Mouse (Mus musculus): Measurements from ENCODE around the gene Glo1. TPM values are rescaled to one million over a fixed set of nuclear protein-coding genes. Genes with fewer than 3 reads are reported as not detected.

Glo1 gene
- polyA plus RNA-seq, 1 experiment = 181 TPM

DNA sequence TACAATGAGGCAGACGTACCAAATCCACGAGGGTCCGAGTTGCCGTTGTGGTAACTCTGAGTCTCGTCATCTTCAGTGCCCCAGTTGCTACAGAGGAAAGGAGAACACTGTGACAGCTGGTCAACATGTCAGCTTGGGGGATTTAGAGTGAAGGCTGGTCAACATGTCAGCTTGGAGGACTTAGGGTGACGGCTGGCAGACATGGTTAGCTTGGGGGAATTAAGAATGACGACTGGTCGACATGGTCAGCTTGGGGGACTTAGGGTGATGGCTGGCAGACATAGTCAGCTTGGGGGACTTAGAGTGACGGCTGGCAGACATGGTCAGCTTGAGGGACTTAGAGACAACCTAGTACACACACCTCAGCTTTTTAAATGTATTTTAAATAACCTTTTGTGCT, 28.9 kb downstream of the Glo1 start:
- no peak overlapping the region for H3K4me3 ChIP-seq
- TF ChIP-seq TCF12 (IDR thresholded peaks at IDR 0.05; ENCODE audit: insufficient read depth, poor library complexity, severe bottlenecking) = no peak
- TF ChIP-seq CEBPB (IDR thresholded peaks at IDR 0.05; ENCODE audit: insufficient read depth, poor library complexity, severe bottlenecking) = no peak
- TF ChIP-seq REST (IDR thresholded peaks at IDR 0.05; ENCODE audit: insufficient read depth, insufficient read length) = no peak
- no peak for TF ChIP-seq POLR2AphosphoS2 (IDR thresholded peaks at IDR 0.05; ENCODE audit: insufficient read length, low read depth)
- TF ChIP-seq USF1 (IDR thresholded peaks at IDR 0.05; ENCODE audit: low read depth) = no peak
- TF ChIP-seq MAX (IDR thresholded peaks at IDR 0.05; ENCODE audit: low read depth) = no peak
- no peak for TF ChIP-seq TCF3 (IDR thresholded peaks at IDR 0.05; ENCODE audit: insufficient read length, low read depth)
- no peak for TF ChIP-seq MYOD1 (IDR thresholded peaks at IDR 0.05; ENCODE audit: control insufficient read depth in 1 of 3, insufficient read length in 2 of 3, low read depth in 2 of 3)
- TF ChIP-seq MYOG (IDR thresholded peaks at IDR 0.05; ENCODE audit: control insufficient read depth in 1 of 3, insufficient read depth in 1 of 3, insufficient read length in 2 of 3, low read depth in 2 of 3) = no peak
- TF ChIP-seq E2F4 (IDR thresholded peaks at IDR 0.05; ENCODE audit: insufficient read depth) = no peak
- TF ChIP-seq SRF (IDR thresholded peaks at IDR 0.05; ENCODE audit: control insufficient read depth, insufficient read length, low read depth) = no peak
- TF ChIP-seq POLR2A (IDR thresholded peaks at IDR 0.05; ENCODE audit: insufficient read length, low read depth) = no peak

DNA sequence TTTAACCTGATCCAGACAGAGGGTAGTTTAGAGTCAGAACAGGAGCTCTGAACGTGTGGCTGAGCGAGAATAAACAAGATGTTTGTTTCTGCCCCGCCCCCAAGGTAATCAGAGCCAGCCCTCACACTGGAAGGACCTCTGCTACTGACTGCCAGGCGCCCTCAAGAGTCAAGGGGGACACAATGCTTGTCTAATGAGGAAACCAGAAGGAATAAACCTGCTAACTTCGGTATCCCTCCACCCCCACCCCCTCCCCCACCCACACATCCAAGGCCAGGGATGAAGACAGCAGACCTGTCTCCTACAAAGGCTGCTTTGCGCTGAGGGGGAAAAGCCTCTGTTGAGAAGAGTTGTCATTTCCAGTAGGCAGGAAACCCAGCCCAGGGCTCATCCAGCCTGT, 31.8 kb downstream of the Glo1 start:
- H3K27me3 ChIP-seq (ENCODE audit: control insufficient read depth, insufficient read depth, insufficient read length) = no peaks in the 10 kb centered on the region
- TF ChIP-seq E2F4 (IDR thresholded peaks at IDR 0.05; ENCODE audit: insufficient read depth) (no peak), CEBPB (IDR thresholded peaks at IDR 0.05; ENCODE audit: insufficient read depth, poor library complexity, severe bottlenecking) (no peak), POLR2AphosphoS2 (IDR thresholded peaks at IDR 0.05; ENCODE audit: insufficient read length, low read depth) (no peak), MAX (IDR thresholded peaks at IDR 0.05; ENCODE audit: low read depth) (no peak), USF1 (IDR thresholded peaks at IDR 0.05; ENCODE audit: low read depth) (no peak), MYOG (IDR thresholded peaks at IDR 0.05; ENCODE audit: control insufficient read depth in 1 of 3, insufficient read depth in 1 of 3, insufficient read length in 2 of 3, low read depth in 2 of 3) (no peak), TCF3 (IDR thresholded peaks at IDR 0.05; ENCODE audit: insufficient read length, low read depth) (no peak), POLR2A (IDR thresholded peaks at IDR 0.05; ENCODE audit: insufficient read length, low read depth) (no peak), SRF (IDR thresholded peaks at IDR 0.05; ENCODE audit: control insufficient read depth, insufficient read length, low read depth) (no peak), REST (IDR thresholded peaks at IDR 0.05; ENCODE audit: insufficient read depth, insufficient read length) (no peak), TCF12 (IDR thresholded peaks at IDR 0.05; ENCODE audit: insufficient read depth, poor library complexity, severe bottlenecking) (no peak), MYOD1 (IDR thresholded peaks at IDR 0.05; ENCODE audit: control insufficient read depth in 1 of 3, insufficient read length in 2 of 3, low read depth in 2 of 3) (no peak)
- no peaks in the 10 kb centered on the region for H3K79me2 ChIP-seq (ENCODE audit: control insufficient read depth, insufficient read depth)
- H3K36me3 ChIP-seq (ENCODE audit: control insufficient read depth, insufficient read depth) = peaks cover 67% of the 10 kb centered on the region
- H3K4me2 ChIP-seq (ENCODE audit: low read depth) = no peak overlapping the region
- H3ac ChIP-seq (ENCODE audit: control insufficient read depth, insufficient read length) = no peak overlapping the region
- H3K4me3 ChIP-seq = no peak overlapping the region

More for the DNA sequence above, 28.9 kb downstream of the Glo1 start:
- no peaks in the 10 kb centered on the region for H3K79me2 ChIP-seq (ENCODE audit: control insufficient read depth, insufficient read depth)
- H3K27me3 ChIP-seq (ENCODE audit: control insufficient read depth, insufficient read depth, insufficient read length) = no peaks in the 10 kb centered on the region
- H3K4me2 ChIP-seq (ENCODE audit: low read depth) = no peak overlapping the region
- no peak overlapping the region for H3ac ChIP-seq (ENCODE audit: control insufficient read depth, insufficient read length)
- H3K36me3 ChIP-seq (ENCODE audit: control insufficient read depth, insufficient read depth) = peaks cover 68% of the 10 kb centered on the region

DNA sequence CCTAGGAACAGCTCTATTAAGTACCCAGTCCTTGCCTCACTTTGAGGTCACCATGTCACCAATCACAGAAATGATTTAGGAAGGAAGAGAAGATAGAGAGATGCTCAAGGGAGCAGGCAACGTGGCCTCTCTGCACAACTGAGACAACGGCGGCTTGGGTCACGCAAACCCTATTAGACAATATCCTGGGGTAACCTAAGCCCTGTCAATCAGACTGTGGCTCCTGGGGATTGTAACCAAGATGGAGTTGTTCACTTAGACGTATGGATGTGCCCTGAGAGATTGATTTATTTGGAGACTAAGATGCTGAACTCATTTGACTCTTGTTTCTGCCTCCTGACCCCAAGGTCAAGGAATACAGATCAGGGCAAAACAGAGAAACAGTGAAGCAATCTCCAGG, 32.3 kb downstream of the Glo1 start:
- Histone ChIP-seq H3K79me2 (ENCODE audit: control insufficient read depth, insufficient read depth) (no peaks in the 10 kb centered on the region), H3K4me2 (ENCODE audit: low read depth) (no peak overlapping the region), H3K36me3 (ENCODE audit: control insufficient read depth, insufficient read depth) (peaks cover 64% of the 10 kb centered on the region), H3K4me3 (no peak overlapping the region), H3ac (ENCODE audit: control insufficient read depth, insufficient read length) (no peak overlapping the region), H3K27me3 (ENCODE audit: control insufficient read depth, insufficient read depth, insufficient read length) (no peaks in the 10 kb centered on the region)
- TF ChIP-seq TCF3 (IDR thresholded peaks at IDR 0.05; ENCODE audit: insufficient read length, low read depth) (no peak), MYOD1 (IDR thresholded peaks at IDR 0.05; ENCODE audit: control insufficient read depth in 1 of 3, insufficient read length in 2 of 3, low read depth in 2 of 3) (no peak), TCF12 (IDR thresholded peaks at IDR 0.05; ENCODE audit: insufficient read depth, poor library complexity, severe bottlenecking) (no peak), MAX (IDR thresholded peaks at IDR 0.05; ENCODE audit: low read depth) (no peak)

DNA sequence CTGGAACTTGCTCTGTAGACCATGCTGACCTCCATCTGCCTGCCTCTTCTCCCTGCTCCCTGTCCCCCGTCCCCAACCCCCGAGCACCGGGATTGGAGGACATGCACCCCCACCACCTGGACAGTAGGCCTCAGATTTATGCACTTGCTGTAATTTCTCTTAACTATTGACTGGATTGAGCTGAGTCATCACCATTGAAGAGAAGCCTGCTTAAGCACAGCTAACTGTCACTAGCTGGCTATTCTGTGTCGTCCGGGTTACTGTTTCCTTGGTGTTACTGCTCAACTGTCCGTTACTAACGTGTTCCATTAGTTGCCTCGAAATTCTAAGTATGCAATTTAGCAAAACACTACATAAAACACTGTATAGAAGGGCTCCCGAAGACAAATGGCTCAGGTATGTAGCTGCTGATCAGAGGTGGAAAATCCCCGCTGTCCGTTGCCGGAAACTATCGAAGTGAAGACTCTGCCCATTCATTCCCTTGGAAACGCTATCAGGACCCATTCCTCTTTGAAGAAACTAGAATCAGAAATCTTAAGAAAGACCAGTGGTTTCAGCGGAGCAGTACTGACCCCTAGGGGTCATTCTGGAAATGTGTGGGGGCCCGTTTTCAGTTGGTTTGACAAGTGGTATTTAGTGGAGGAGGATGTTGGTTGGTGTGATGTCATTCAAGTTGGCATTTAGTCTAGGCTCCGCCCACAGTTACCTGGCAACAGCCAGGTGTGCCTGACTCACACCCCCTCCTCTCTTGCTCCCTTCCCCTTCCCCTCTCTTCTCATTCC, 36.1 kb downstream of the Glo1 start:
- no peaks in the 10 kb centered on the region for H3K79me2 ChIP-seq (ENCODE audit: control insufficient read depth, insufficient read depth)
- H3ac ChIP-seq (ENCODE audit: control insufficient read depth, insufficient read length) = no peak overlapping the region
- no peak overlapping the region for H3K4me2 ChIP-seq (ENCODE audit: low read depth)
- no peaks in the 10 kb centered on the region for H3K27me3 ChIP-seq (ENCODE audit: control insufficient read depth, insufficient read depth, insufficient read length)
- peaks cover 35% of the 10 kb centered on the region for H3K36me3 ChIP-seq (ENCODE audit: control insufficient read depth, insufficient read depth)
- TF ChIP-seq POLR2AphosphoS2 (IDR thresholded peaks at IDR 0.05; ENCODE audit: insufficient read length, low read depth) = peak; percentile 41
- TF ChIP-seq USF1 (IDR thresholded peaks at IDR 0.05; ENCODE audit: low read depth) = no peak
- TF ChIP-seq MAX (IDR thresholded peaks at IDR 0.05; ENCODE audit: low read depth) = no peak
- H3K4me3 ChIP-seq = no peak overlapping the region

DNA sequence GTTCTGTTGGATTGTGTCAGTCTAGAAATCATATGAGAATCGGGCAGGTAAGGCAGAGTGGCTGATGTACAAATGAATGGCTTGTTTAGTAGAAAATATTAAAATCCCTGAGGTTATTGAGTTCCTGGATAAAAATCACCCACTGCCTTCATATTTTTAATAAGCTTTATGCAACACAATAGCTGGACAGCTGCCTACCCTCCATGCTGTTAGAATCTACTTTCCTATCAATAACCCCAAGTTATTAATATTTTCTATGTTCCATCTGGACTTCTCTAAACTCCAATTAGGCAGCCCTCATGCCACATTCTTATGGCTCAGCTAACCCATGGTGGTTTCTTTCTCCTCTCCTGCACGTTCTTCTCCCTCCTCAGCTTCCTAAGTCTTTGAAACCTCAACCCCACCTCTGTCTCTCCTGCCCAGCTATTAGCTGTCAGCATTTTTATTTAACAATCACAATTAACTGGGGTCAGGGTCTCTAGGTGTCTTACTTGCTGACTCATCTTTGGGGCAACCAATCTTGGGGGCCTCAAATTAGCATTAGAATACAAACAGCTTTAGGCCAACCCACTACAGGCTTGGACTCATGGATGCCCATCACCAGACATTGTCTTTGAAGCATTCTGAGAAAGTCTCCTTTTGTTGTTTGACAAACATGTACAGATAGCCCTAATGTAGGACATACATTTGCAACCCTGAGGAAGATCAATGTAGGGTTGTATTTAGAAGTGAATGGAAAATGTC, 43.2 kb downstream of the Glo1 start:
- no peaks in the 10 kb centered on the region for H3K36me3 ChIP-seq (ENCODE audit: control insufficient read depth, insufficient read depth)
- no peak overlapping the region for H3ac ChIP-seq (ENCODE audit: control insufficient read depth, insufficient read length)
- H3K4me3 ChIP-seq = no peak overlapping the region
- H3K79me2 ChIP-seq (ENCODE audit: control insufficient read depth, insufficient read depth) = no peaks in the 10 kb centered on the region
- no peak for TF ChIP-seq USF1 (IDR thresholded peaks at IDR 0.05; ENCODE audit: low read depth)
- no peak for TF ChIP-seq REST (IDR thresholded peaks at IDR 0.05; ENCODE audit: insufficient read depth, insufficient read length)
- no peak for TF ChIP-seq MYOD1 (IDR thresholded peaks at IDR 0.05; ENCODE audit: control insufficient read depth in 1 of 3, insufficient read length in 2 of 3, low read depth in 2 of 3)
- no peak for TF ChIP-seq MYOG (IDR thresholded peaks at IDR 0.05; ENCODE audit: control insufficient read depth in 1 of 3, insufficient read depth in 1 of 3, insufficient read length in 2 of 3, low read depth in 2 of 3)
- TF ChIP-seq POLR2A (IDR thresholded peaks at IDR 0.05; ENCODE audit: insufficient read length, low read depth) = no peak
- no peak for TF ChIP-seq TCF3 (IDR thresholded peaks at IDR 0.05; ENCODE audit: insufficient read length, low read depth)
- TF ChIP-seq CEBPB (IDR thresholded peaks at IDR 0.05; ENCODE audit: insufficient read depth, poor library complexity, severe bottlenecking) = no peak
- TF ChIP-seq E2F4 (IDR thresholded peaks at IDR 0.05; ENCODE audit: insufficient read depth) = no peak
- TF ChIP-seq MAX (IDR thresholded peaks at IDR 0.05; ENCODE audit: low read depth) = no peak
- no peak for TF ChIP-seq POLR2AphosphoS2 (IDR thresholded peaks at IDR 0.05; ENCODE audit: insufficient read length, low read depth)
- no peak for TF ChIP-seq TCF12 (IDR thresholded peaks at IDR 0.05; ENCODE audit: insufficient read depth, poor library complexity, severe bottlenecking)
- no peak for TF ChIP-seq SRF (IDR thresholded peaks at IDR 0.05; ENCODE audit: control insufficient read depth, insufficient read length, low read depth)
- no peaks in the 10 kb centered on the region for H3K27me3 ChIP-seq (ENCODE audit: control insufficient read depth, insufficient read depth, insufficient read length)
- H3K4me2 ChIP-seq (ENCODE audit: low read depth) = no peak overlapping the region

All from myocyte (in vitro differentiated cells).